Mouse (Mus musculus): Measurements from ENCODE around the gene Fmnl2. TPM values are rescaled to one million over a fixed set of nuclear protein-coding genes. Genes with fewer than 3 reads are reported as not detected.

Fmnl2 gene
- polyA plus RNA-seq, 1 experiment from 2014 or later, result 1.9 TPM

DNA sequence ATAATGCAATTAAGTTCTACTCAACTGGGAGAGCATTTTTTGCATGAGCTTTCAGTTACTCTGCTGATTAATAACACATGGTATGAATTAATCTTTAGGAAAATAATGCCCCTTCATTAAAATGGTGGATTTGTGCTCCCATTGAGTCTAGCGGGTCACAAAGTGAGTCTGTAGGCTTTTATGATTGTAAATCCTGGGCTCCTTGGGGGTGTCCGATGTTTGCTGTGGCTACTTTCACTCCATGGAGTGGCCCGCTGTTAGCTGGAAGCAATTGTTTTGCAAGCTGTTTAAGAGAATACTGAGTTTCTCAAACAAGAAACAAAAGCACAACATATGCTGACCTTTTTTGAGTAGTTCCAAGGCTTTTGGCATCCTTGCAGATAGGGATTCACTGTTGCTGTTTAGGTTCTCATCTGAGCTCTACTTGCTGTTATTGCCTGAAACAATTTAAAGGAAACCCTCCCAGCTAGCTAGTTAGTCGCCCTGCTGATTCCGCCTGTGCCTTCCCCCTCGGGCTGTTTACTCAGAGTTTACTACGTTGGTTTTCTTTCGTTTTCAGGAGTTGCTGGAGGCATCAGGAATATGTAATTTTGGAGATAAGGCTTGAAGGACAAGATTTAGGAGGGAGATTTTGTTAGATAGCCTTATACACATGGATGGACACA, 2.6 kb downstream of the Fmnl2 start:
- H3K4me2 ChIP-seq (replicated peaks; ENCODE audit: low read depth), result peak overlapping the region; percentile 95
- peaks cover 8% of the 10 kb centered on the region for H3K27me3 ChIP-seq (replicated peaks; ENCODE audit: control insufficient read depth, insufficient read depth, low read length)
- peak overlapping the region; percentile 21 for H3K4me3 ChIP-seq (ENCODE audit: low read depth, low read length)
- WGBS, result 38% methylated on average over 8 of the region's 8 CpGs
- H3K27ac ChIP-seq (ENCODE audit: low read depth, low read length), result no peak overlapping the region
- TF ChIP-seq CTCF (IDR thresholded peaks at IDR 0.05; ENCODE audit: low read depth), result no peak
- ATAC-seq, result no peak
- 0 out of 2 replicates have a peak, but pooled peaks cover 4% of the 10 kb centered on the region for H3K4me1 ChIP-seq (replicated peaks; ENCODE audit: control insufficient read depth, insufficient read depth, low read length)
- no peaks in the 10 kb centered on the region for H3K9me3 ChIP-seq (ENCODE audit: control insufficient read depth)
- no peak overlapping the region for H3K9ac ChIP-seq (ENCODE audit: low read depth, low read length)
- no peaks in the 10 kb centered on the region for H3K36me3 ChIP-seq (ENCODE audit: control insufficient read depth, insufficient read depth)

DNA sequence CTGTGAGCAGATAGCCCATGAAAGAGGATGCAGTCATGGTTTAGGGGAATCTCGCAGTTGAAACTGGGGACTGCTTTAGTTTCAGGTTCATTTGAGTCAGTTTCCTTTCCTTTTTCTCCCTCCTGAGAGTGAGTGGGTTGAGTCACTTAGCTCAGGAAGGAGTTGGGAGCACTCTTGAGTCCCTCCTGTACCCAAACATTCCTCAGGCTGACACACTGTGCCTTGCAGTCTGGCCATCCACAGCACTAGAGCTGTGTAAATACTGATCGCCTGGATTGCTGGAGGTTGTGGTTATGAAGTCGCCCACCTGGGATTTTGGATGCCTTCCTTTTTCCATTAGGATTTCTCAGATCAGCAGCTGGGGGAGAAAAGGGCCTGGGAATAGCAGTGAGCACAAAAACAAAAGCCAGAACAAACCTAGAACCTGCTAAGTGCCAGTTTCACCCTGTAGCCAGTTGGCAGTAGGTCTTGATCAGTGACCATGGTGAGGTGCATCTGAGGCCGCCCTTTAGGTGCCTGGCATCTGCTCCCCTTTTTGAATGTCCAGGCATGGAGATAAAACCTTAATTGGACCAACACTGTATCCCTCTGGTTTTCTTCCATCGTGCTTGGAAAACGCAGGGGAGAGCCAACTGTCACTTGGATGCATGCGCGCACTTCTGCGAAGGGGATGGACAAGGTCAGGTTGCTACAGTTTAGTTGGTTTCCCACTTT, 4.5 kb downstream of the Fmnl2 start:
- 78% methylated on average over 9 of the region's 9 CpGs for WGBS
- Histone ChIP-seq H3K4me1 (replicated peaks; ENCODE audit: control insufficient read depth, insufficient read depth, low read length) (0 out of 2 replicates have a peak, but pooled peaks cover 4% of the 10 kb centered on the region), H3K9me3 (ENCODE audit: control insufficient read depth) (no peaks in the 10 kb centered on the region), H3K27ac (ENCODE audit: low read depth, low read length) (no peak overlapping the region), H3K27me3 (replicated peaks; ENCODE audit: control insufficient read depth, insufficient read depth, low read length) (peaks cover 8% of the 10 kb centered on the region), H3K36me3 (ENCODE audit: control insufficient read depth, insufficient read depth) (no peaks in the 10 kb centered on the region), H3K4me3 (ENCODE audit: low read depth, low read length) (no peak overlapping the region), H3K4me2 (replicated peaks; ENCODE audit: low read depth) (no peak overlapping the region), H3K9ac (ENCODE audit: low read depth, low read length) (no peak overlapping the region)
- no peak for ATAC-seq
- no peak for TF ChIP-seq CTCF (IDR thresholded peaks at IDR 0.05; ENCODE audit: low read depth)

DNA sequence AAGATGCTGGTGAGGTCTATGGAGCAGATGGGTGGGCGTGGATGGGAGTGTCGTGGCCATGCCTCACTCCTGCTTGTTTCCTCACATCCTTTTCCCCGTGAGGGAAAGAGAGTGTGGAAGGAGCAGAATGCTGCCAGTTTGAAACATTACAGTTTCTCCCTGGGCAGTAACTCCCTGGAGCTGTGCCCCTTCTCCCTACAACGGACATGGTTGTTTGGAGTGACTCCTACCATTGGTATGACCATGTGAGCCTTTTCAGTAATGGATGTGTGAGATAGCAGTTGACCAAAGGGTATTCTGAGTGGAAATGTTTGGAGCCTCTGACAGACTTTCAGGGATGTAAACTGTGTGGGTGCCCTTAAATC, 5.1 kb downstream of the Fmnl2 start:
- no peaks in the 10 kb centered on the region for H3K36me3 ChIP-seq (ENCODE audit: control insufficient read depth, insufficient read depth)
- no peaks in the 10 kb centered on the region for H3K9me3 ChIP-seq (ENCODE audit: control insufficient read depth)
- no peak for TF ChIP-seq CTCF (IDR thresholded peaks at IDR 0.05; ENCODE audit: low read depth)
- 0 out of 2 replicates have a peak, but pooled peaks cover 4% of the 10 kb centered on the region for H3K4me1 ChIP-seq (replicated peaks; ENCODE audit: control insufficient read depth, insufficient read depth, low read length)
- no peak overlapping the region for H3K4me2 ChIP-seq (replicated peaks; ENCODE audit: low read depth)
- WGBS, result 66% methylated on average over 4 of the region's 4 CpGs
- H3K27ac ChIP-seq (ENCODE audit: low read depth, low read length), result no peak overlapping the region
- H3K4me3 ChIP-seq (ENCODE audit: low read depth, low read length), result no peak overlapping the region
- H3K9ac ChIP-seq (ENCODE audit: low read depth, low read length), result no peak overlapping the region
- H3K27me3 ChIP-seq (replicated peaks; ENCODE audit: control insufficient read depth, insufficient read depth, low read length), result peaks cover 8% of the 10 kb centered on the region
- no peak for ATAC-seq

DNA sequence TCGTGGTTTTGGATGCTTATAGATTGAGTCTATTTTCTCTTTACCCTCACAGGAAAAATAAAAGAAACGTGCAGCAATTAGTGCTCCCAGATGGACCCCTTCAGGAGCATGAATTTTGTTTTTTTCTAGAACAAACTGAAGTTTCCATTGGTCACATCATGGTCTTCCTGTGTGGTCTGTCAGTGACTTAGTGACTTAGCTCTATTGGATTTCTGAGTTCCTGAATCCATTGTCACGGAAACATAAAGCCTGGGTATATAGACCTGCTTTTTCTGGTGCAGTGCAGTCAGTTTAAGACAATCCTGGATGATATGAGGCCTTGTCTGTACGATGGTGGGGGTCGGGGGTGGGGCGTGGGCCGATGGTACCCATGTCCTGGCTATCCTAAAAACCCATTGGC, 7.0 kb downstream of the Fmnl2 start:
- Histone ChIP-seq H3K9ac (ENCODE audit: low read depth, low read length) (no peak overlapping the region), H3K27ac (ENCODE audit: low read depth, low read length) (no peak overlapping the region), H3K9me3 (ENCODE audit: control insufficient read depth) (no peaks in the 10 kb centered on the region), H3K4me1 (replicated peaks; ENCODE audit: control insufficient read depth, insufficient read depth, low read length) (no peaks in the 10 kb centered on the region), H3K27me3 (replicated peaks; ENCODE audit: control insufficient read depth, insufficient read depth, low read length) (no peaks in the 10 kb centered on the region), H3K4me3 (ENCODE audit: low read depth, low read length) (no peak overlapping the region), H3K36me3 (ENCODE audit: control insufficient read depth, insufficient read depth) (no peaks in the 10 kb centered on the region), H3K4me2 (replicated peaks; ENCODE audit: low read depth) (no peak overlapping the region)
- ATAC-seq, result no peak
- 85% methylated on average over 7 of the region's 7 CpGs for WGBS
- TF ChIP-seq CTCF (IDR thresholded peaks at IDR 0.05; ENCODE audit: low read depth), result no peak

DNA sequence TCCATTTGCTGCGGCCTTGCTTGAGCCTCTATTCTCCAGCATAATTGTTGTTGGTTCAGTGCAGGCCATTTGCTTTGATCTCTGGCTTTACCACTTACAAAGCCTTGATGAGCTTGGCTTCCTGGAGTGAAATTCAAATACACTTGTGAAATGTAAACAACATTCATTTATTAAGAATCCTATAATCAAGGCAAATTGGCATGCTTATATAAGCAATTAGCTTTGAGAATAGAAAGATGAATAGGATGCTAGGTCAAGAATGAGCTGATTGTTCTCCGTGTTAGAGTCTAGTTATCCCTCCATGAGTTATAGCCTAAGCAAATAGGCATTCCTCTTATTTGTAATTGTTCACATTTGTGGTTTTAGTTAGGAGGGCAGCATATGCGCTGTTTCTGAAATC, 8.5 kb downstream of the Fmnl2 start:
- no peaks in the 10 kb centered on the region for H3K27me3 ChIP-seq (replicated peaks; ENCODE audit: control insufficient read depth, insufficient read depth, low read length)
- WGBS, result 82% methylated on average over 3 of the region's 3 CpGs
- no peak for ATAC-seq

DNA sequence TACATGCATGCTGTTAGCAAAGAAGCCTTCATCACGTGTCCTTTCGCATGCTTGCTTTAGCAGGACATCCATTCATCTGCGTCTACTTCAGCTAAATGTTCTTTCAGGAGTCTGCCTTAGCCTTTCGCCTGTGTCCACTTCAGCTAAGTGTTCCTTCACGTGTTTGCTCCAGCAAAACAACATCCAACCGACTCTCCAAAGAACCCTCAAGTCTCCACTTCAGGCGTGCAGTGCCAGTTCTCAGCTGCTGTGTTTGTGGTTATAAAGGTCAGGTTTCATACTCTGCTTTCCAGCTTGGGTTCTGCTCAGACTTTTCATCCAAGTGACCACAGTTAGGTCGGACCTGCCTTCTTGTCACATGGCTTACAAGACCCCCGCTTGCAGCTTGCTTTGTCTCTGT, 10.1 kb downstream of the Fmnl2 start:
- no peak overlapping the region for H3K9ac ChIP-seq (ENCODE audit: low read depth, low read length)
- H3K9me3 ChIP-seq (ENCODE audit: control insufficient read depth), result no peaks in the 10 kb centered on the region
- no peak overlapping the region for H3K4me3 ChIP-seq (ENCODE audit: low read depth, low read length)
- no peaks in the 10 kb centered on the region for H3K36me3 ChIP-seq (ENCODE audit: control insufficient read depth, insufficient read depth)
- no peak for ATAC-seq
- 73% methylated on average over 9 of the region's 9 CpGs for WGBS
- no peak overlapping the region for H3K4me2 ChIP-seq (replicated peaks; ENCODE audit: low read depth)
- no peak for TF ChIP-seq CTCF (IDR thresholded peaks at IDR 0.05; ENCODE audit: low read depth)
- no peaks in the 10 kb centered on the region for H3K4me1 ChIP-seq (replicated peaks; ENCODE audit: control insufficient read depth, insufficient read depth, low read length)
- H3K27me3 ChIP-seq (replicated peaks; ENCODE audit: control insufficient read depth, insufficient read depth, low read length), result no peaks in the 10 kb centered on the region
- no peak overlapping the region for H3K27ac ChIP-seq (ENCODE audit: low read depth, low read length)

More for the DNA sequence above, 8.5 kb downstream of the Fmnl2 start:
- H3K27ac ChIP-seq (ENCODE audit: low read depth, low read length), result no peak overlapping the region
- H3K4me3 ChIP-seq (ENCODE audit: low read depth, low read length), result no peak overlapping the region
- TF ChIP-seq CTCF (IDR thresholded peaks at IDR 0.05; ENCODE audit: low read depth), result no peak
- H3K9me3 ChIP-seq (ENCODE audit: control insufficient read depth), result no peaks in the 10 kb centered on the region
- no peaks in the 10 kb centered on the region for H3K36me3 ChIP-seq (ENCODE audit: control insufficient read depth, insufficient read depth)
- H3K4me1 ChIP-seq (replicated peaks; ENCODE audit: control insufficient read depth, insufficient read depth, low read length), result no peaks in the 10 kb centered on the region
- no peak overlapping the region for H3K4me2 ChIP-seq (replicated peaks; ENCODE audit: low read depth)
- no peak overlapping the region for H3K9ac ChIP-seq (ENCODE audit: low read depth, low read length)
